Mouse (Mus musculus) layer of hippocampus, postnatal 14 days (tissue): ENCODE measurements around the gene Cpm. TPM values are rescaled to one million over a fixed set of nuclear protein-coding genes. Genes with fewer than 3 reads are reported as not detected.
A peak's percentile ranks its signal among the peaks of the same experiment; 100 is the strongest.
"Not testable (repeated sequence)": the region's sequence is repeated elsewhere in the genome, so short reads cannot be mapped to it uniquely, and the experiment has no call there.

Experiments
- DNase-seq, 2 experiments: peaks; one replicate each; pipeline ENCODE4 v3.0.0; 2021 to 2022; ENCODE audit warnings: low spot score in 2 of 2, mixed read lengths in 1 of 2
- total RNA-seq, 2 experiments: library from RNA; stranded (reverse); gene quantifications; 2 replicates each; pipeline ENCODE4 v1.2.3; 2021

Gene Cpm
- total RNA-seq, 2 experiments from 2014 or later, result 7.7 to 7.8 TPM

- DNase-seq, result no peak
These were observed 68.3 kb downstream of the Cpm start for GRCm38 (mm10) chr10:117697561-117698115.

DNA sequence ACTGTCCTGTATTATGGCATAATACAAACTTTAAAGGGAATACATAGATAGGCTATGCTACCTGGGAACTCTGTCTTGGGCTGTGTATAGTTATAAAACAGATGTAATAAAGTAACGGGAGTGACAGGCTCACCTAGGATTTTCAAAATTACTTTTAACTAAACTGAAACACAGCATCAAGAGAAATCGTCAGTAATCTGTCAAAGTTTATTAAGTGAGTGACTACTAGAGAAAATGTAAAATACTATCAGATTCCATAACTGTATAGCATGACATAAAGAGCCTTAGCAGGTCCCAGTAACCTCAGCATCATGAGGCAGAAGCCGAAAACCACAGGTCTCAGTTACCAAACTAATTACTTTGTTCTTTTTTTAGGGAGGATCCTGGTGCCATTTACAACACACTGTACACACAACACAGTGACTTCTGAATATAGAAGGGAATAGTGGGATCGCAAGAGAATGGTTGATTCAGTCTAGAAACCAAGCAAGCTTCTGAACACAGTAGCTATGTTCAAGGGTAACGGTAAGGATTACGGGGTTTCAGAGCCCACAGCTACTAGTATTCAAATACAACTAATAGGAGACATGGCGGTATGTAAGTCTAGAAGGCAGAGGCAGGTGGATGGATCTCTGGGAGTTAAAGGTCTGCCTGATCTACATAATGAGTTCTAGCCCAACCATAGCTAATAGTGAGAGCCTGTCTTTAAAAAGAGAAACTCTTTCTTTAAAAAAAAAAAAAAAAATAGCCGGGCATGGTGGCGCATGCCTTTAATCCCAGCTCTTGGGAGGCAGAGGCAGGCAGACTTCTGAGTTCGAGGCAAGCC, 69.2 kb downstream of the Cpm start:
- DNase-seq, result no peak

- no peak for DNase-seq
These were observed 70.6 kb downstream of the Cpm start for GRCm38 (mm10) chr10:117699914-117700313.

DNA sequence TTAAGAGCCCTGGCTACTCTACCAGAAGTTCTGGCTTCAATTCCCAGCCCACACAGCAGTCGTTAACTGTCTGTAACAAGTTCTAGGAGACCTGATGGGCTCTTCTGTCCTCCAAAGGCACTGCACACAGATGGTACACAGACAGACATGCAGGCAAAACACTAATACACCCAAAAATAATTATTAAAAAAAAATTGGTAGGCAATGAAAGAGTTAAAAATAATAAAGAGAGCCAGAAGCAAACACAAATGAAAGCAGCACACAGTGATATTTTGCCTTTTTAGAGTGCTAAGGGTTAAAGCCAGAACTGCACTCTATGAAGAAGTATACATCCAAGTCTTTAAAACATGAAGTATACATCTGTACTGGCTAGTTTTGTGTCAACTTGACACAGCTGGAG, 71.2 kb downstream of the Cpm start:
- no peak for DNase-seq

DNA sequence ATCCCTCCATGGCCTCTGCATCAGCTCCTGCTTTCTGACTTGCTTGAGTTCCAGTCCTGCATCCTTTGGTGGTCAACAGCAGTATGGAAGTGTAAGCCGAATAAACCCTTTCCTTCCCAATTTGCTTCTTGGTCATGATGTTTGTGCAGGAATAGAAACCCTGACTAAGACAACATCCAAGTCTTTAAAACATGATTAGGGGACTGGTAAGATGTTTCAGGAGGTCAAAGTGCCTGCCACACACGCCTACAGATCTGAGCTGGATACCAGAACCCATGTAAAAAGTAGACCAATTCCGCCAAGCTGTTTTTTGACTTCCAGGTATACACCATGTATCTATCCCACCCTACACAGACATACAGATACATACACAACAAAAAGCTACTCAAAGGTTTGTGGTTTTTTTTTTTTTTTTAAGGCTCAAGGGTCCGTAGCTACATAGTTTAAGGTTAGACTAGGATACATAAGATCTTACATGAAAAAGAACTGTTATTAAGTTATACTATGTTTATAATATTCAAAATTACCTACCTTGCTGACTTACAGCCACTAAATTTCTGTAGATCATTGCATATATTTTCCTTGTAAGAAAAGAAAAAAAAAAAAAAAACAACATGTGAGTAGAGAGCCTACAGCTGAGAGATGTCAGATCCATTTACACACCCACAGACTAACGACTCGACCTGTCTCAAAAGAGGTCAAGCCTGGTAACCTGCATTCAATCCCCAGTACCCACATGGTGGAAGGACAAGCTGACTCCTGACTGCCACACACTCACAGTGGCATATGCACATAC, 71.9 kb downstream of the Cpm start:
- DNase-seq, result no peak

DNA sequence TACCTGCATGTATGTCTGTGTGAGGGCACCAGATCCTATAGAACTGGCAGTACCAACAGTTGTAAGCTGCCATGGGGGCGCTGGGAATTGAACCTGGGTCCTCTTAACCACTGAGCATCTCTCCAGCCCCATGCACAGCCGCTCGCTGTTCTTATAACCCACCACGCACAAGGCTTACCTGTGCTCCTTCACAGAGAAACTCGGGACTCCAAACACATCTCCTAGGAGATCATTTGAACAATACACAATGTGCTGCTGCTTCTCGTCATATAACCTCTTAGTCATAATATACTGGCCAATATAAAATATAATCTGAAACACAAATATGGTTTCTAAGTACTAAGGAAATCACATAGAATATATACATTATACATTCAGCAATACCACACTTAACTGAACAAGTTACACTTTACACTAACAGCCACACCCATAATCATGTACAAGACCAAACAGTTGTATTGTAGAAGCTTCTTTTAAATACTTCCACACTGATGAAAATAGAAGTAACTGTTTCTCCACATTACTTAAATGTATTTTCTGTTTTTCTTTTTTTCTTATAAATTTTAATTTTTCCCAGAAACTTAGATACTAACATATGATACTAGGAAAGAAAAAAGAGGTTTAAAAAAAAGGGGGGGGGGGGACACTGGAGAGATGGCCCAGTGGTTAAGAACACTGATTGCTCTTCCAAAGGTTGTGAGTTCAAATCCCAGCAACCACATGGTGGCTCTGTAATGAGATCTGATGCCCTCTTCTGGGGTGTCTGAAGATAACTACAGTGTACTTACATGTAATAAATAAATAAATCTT, 72.9 kb downstream of the Cpm start:
- DNase-seq, result no peak

DNA sequence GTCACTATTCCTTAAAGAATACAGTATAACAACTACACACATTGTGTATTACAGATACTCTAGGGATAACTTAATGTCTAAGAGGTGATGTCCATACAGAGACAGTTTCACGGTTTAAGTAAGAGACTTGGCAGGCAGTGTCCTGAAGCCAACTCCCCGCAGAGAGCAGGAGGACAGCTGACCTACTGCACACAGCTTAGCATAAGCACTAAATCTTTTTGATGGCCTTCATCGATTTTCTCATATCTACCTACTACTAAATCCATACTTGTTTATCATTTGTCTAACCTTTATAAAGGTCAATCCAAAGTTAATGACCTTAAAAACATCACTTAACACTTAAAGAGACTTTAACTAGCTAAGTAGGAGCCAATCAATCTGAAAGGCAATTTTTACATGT, 74.2 kb downstream of the Cpm start:
- no peak for DNase-seq

DNA sequence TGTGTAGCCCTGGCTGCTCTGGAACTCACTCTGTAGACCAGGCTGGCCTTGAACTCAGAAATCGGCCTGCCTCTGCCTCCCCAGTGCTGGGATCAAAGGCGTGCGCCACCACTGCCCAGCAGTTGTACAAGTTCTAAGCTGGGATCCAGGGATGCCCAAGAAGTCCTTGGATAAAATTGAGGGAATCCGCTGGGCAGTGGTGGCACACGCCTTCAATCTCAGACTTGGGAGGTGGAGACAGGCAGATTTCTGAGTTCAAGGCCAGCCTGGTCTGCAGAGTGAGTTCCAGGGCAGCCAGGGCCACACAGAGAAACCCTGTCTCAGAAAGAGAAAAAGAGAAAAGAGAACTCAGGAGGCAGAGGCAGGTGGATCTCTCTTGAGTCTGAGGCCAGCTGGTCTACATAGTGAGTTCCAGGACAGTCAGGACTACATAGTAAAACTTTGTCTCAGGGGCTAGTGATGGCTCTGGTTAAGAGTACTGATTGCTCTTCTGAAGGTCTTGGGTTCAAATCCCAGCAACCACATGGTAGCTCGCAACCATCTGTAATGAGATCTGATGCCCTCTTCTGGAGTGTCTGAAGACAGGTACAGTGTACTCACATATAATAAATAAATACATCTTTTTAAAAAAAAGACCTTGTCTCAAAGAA, 75.1 kb downstream of the Cpm start:
- not testable (repeated sequence) for DNase-seq

- DNase-seq, result no peak
These were observed 75.7 kb downstream of the Cpm start for GRCm38 (mm10) chr10:117704964-117705335.

- DNase-seq, result no peak
These were observed 76.5 kb downstream of the Cpm start for GRCm38 (mm10) chr10:117705806-117706205.

DNA sequence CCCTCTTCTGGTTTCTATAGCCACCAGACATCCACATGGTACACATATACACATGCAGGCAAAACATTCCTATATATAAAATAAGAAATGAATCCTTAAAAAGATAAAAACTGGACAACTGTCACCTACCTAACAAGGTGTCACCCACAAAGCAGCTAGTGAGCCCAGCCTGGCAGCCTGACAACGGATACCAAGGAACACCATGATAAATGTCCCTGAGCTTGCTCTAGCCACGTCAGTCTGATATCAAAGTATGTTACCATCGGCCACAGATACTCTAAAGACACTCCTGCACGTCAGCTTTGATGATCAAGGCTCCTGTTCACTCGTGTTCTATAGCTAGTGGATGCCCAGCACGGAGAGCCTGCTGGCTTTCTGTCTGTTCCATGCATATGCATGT, 77.1 kb downstream of the Cpm start:
- DNase-seq, result no peak

- no peak for DNase-seq
These were observed 78.0 kb downstream of the Cpm start for GRCm38 (mm10) chr10:117707114-117707838.

- DNase-seq, result no peak
These were observed 79.1 kb downstream of the Cpm start for GRCm38 (mm10) chr10:117708376-117708775.

- no peak for DNase-seq
These were observed 79.6 kb downstream of the Cpm start for GRCm38 (mm10) chr10:117708856-117709255.

GRCm38 (mm10) chr10:117709326-117709830, 80.1 kb downstream of the Cpm start:
- no peak for DNase-seq

GRCm38 (mm10) chr10:117709930-117710603, 80.8 kb downstream of the Cpm start:
- peak; percentile 64 to 74 for DNase-seq

- DNase-seq, result peak; percentile 97 to 98
These were observed 81.4 kb downstream of the Cpm start, which contains the start of gene Mdm2 for GRCm38 (mm10) chr10:117710604-117711141. Mdm2 (minus strand) TSS chr10:117710758.

DNA sequence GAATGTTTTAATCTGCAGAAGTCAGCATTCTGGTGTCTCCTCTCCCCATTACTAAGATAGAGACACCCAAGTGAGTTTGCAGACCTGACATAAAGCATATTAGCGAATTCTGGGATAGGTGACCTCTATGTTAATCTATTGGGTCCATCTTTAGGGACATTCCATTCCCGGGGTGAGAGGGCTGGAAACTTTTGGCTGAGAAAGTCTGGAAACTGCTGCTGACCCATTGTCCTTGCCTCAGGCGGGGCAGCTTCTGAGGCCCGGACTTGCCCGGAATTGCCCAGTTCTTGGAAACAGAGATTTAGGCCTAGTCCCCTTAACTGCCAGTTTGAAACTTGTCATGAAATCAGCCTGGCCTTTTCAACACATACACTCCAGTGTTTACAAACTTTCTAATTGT, 82.1 kb downstream of the Cpm start:
- no peak for DNase-seq

DNA sequence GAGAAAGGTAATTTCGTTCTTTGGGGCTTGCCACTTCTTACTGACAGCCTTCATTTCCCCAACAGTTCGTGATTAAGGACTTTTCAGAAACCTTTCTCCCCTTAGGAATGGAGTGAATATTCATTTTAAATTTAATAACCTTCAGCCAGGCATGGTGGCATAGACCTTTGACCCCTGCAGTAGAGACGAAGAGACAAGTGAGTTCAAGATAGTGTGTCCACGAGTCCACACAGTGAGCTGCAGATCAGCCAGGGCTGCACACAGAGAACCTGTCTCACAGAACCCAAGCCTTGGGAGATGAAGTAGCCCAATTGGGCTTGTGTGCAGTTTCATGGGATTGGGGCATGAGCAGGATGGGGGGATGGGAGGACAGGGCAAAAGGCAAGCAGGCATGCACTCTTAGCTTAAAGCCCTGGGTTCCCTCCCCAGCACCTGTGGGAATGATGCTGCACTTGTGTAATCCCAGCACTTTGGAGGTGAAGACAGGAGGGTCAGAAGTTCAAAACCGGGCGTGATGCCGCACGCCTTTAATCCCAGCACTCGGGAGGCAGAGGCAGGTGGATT, 83.0 kb downstream of the Cpm start:
- DNase-seq, result no peak
